Mouse (Mus musculus) E14TG2a.4 (cell line): Measurements from ENCODE around the gene Zfp90.
A peak's percentile ranks its signal among the peaks of the same experiment; 100 is the strongest.

ENCODE experiments used
- H3K27me3 ChIP-seq: 2 replicates; pipeline ENCODE4 v1.6.1; 2014; ENCODE audit warnings: low read length, control low read depth; ENCODE audit not compliant: insufficient read depth
- H3K36me3 ChIP-seq: 2 replicates; pipeline ENCODE4 v1.6.1; 2014; ENCODE audit warnings: low read length, control low read depth; ENCODE audit not compliant: insufficient read depth
- H3K4me1 ChIP-seq: replicated peaks from 2 replicates; pipeline ENCODE4 v1.6.1; 2014; ENCODE audit warnings: low read depth, low read length, control low read depth
- H3K4me3 ChIP-seq: replicated peaks from 2 replicates; pipeline ENCODE4 v1.5.1; 2014; ENCODE audit warnings: mild to moderate bottlenecking, low read length
- H3K9me3 ChIP-seq: 2 replicates; pipeline ENCODE4 v1.6.1; 2014; ENCODE audit warnings: low read length, control low read depth
- CTCF ChIP-seq: conservative IDR thresholded peaks from 2 replicates; pipeline ENCODE4 v1.5.1; 2014; ENCODE audit warnings: low read length
- NANOG ChIP-seq: IDR thresholded peaks from 2 replicates; pipeline ENCODE4 v1.6.1; 2014; ENCODE audit warnings: borderline replicate concordance, low read length, mixed read lengths
- POU5F1 ChIP-seq: IDR thresholded peaks from 2 replicates; pipeline ENCODE4 v1.6.1; 2014; ENCODE audit warnings: low read length, borderline replicate concordance

Gene Zfp90

DNA sequence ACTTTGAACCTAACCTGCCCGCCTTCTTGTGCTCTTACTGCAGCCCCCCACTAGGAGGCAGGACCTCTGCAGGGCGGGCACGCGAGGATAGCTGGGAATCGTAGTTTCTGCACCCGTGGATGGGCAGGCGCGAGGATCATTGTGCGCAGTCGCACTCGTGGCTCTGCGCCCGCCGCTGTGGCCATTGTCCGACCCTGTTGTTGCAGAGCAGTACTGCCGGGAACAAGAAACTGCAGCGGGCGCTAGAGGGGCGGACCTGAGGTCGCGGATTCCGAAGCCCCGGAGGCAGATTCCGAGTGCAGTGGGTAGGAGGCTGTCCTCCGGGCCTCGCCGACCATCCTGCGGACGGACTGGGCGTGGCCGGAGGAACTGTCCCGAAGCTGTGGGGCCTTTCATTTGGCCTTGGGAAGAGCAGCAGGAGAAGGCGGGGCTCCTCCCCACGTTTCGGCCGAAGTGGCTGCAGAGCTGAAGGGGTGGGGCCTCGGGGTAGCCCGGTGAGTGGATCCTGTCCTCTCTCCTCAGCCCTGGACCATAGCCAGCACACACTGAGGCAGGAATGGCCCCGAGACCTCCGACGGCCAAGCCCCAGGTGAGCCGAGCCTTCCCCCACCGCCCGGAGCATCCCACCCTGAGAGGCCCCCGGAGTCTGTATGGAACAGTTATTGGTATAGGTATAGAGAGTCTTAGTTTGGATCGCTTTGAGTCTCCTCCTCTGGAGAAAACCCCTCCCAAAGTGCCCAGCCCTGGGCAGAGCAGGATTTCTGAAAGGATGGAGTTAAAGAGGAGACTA, at the start of gene Zfp90:
Gene Zfp90, plus strand, starts transcription at position 146 of the 790 bp plus-strand sequence.
- peaks cover 9% of the 10 kb centered on the region for H3K27me3 ChIP-seq
- peaks cover 30% of the 10 kb centered on the region for H3K4me1 ChIP-seq
- peaks cover 19% of the 10 kb centered on the region for H3K36me3 ChIP-seq
- no peak for TF ChIP-seq NANOG
- TF ChIP-seq CTCF: peak; percentile 68
- TF ChIP-seq POU5F1: no peak
- peak within 1 kb of the TSS; percentile 92 for H3K4me3 ChIP-seq
- H3K9me3 ChIP-seq: no peaks in the 10 kb centered on the region

DNA sequence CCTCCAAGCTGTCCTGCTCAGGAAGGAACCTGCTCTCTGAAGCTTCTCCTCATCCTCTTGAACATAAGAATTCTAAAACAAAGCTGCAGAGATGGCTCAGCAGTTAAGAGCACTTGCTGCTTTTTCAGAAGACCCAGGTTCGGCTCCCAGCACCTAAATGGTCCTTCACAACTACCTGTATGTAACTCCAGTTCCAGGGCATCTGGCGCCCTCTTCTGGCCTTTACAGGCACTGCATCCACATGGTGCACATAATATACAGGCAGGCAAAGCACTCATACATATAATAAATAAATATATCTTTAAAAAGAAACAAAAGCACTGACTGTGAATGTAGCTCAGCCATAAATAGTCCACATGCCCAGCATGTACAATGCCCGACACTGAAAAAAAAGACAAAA, 46.6 kb upstream of the Zfp90 start:
- H3K9me3 ChIP-seq: no peaks in the 10 kb centered on the region
- TF ChIP-seq POU5F1: no peak
- no peak for TF ChIP-seq NANOG
- peak; percentile 93 for TF ChIP-seq CTCF
- no peaks in the 10 kb centered on the region for H3K36me3 ChIP-seq
- peaks cover 16% of the 10 kb centered on the region; the same call in 1 of the 2 replicates for H3K27me3 ChIP-seq
- no peak overlapping the region for H3K4me3 ChIP-seq
- H3K4me1 ChIP-seq: peaks cover 9% of the 10 kb centered on the region

DNA sequence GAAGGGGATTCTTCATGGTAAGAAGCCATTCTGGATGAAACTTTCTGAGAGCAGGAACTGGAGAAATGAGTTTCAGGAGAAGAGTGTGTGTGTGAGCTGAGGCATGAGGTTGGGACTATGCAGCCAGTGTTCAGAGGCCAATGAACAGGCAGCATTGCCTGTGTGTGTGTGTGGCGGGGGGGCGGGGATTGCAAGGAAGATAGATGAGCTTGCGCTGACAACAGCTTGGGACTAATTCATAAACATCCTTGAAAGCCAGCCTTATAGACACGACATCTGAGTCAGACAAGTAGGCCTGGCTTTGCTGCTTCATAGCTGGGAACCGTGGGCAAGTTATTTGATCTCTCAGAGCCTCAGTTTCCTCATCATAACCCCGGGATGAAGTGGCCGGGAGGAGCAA, 46.1 kb upstream of the Zfp90 start:
- no peaks in the 10 kb centered on the region for H3K9me3 ChIP-seq
- H3K4me1 ChIP-seq: peaks cover 8% of the 10 kb centered on the region
- no peaks in the 10 kb centered on the region for H3K36me3 ChIP-seq
- peaks cover 16% of the 10 kb centered on the region; the same call in 1 of the 2 replicates for H3K27me3 ChIP-seq
- no peak for TF ChIP-seq POU5F1
- TF ChIP-seq CTCF: no peak
- TF ChIP-seq NANOG: no peak
- no peak overlapping the region for H3K4me3 ChIP-seq

DNA sequence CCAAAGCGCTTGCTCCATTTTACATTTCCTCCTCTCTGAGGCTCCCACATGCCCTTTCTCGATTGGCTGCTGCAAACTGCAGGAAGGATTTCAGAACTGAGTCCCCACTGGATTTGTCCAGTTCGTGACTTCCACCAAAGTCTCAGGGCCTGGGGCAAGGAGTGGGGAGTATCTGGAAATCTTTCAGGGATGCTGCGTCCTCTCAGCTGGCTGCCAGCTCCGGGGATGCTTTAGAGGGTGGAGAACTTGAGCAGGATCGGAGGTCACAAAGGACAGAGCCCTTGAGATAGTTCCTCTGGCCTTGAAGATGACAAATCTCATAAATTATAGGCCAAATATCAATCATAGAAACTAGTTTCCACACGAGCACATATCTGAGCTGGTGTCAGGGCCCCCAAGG, 39.2 kb upstream of the Zfp90 start:
- TF ChIP-seq POU5F1: no peak
- no peak for TF ChIP-seq NANOG
- TF ChIP-seq CTCF: no peak
- H3K4me3 ChIP-seq: no peak overlapping the region
- no peaks in the 10 kb centered on the region for H3K4me1 ChIP-seq
- no peaks in the 10 kb centered on the region for H3K9me3 ChIP-seq
- no peaks in the 10 kb centered on the region for H3K36me3 ChIP-seq
- H3K27me3 ChIP-seq: peaks cover 6% of the 10 kb centered on the region; the same call in 1 of the 2 replicates

DNA sequence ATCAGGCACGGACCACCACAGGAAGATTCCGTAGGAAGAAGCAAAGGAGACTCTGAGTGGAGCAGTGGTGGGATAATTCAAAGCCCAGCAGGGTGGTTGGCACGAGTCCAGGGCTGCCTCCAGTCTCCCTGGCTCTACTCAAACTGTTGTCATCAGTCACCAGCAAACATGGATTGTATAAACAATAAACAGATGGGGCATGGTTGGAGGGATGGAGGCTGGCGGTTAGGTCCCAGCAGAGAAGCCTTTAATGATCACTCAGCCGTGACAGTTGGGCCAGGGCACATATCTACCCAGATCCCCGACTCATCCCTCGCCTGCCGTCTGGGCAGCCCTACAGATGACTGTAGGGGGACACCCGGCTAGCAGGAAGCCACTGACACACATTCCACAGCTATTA, 38.3 kb upstream of the Zfp90 start:
- Histone ChIP-seq H3K4me3 (no peak overlapping the region), H3K27me3 (peaks cover 6% of the 10 kb centered on the region; the same call in 1 of the 2 replicates), H3K4me1 (no peaks in the 10 kb centered on the region), H3K36me3 (no peaks in the 10 kb centered on the region), H3K9me3 (no peaks in the 10 kb centered on the region)
- TF ChIP-seq NANOG (no peak), CTCF (no peak), POU5F1 (no peak)

DNA sequence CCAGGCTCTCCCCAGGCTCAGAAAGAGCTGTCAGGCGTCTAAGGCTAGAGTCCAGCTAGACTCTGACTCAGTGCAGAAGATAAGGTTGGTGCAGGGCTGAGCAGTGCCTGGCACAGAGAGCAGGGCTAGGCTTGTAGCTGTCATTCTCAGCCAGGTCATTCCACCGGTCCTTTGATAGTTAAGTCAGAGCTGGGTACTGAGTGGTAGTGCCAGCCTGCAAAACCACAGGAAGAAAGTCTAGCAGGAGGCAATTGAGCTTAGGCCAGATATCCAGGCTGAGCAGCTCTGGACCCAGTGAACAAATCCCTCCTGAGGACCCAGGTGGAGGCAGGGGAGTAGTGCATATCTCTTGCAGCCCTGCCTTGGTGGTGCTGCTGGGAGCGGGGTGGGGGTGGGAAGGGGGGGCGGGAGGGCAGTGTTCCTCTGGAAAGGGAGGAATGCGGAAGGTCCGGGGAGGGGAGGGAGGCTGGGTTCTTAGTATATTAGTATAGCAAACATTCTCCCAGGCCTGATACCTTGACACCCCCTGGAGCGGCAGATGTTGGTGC, 36.6 kb upstream of the Zfp90 start:
- Histone ChIP-seq H3K9me3 (no peaks in the 10 kb centered on the region), H3K27me3 (peaks cover 10% of the 10 kb centered on the region; the same call in 1 of the 2 replicates), H3K36me3 (no peaks in the 10 kb centered on the region), H3K4me1 (no peaks in the 10 kb centered on the region), H3K4me3 (no peak overlapping the region)
- TF ChIP-seq CTCF: no peak
- TF ChIP-seq NANOG: no peak
- TF ChIP-seq POU5F1: no peak

DNA sequence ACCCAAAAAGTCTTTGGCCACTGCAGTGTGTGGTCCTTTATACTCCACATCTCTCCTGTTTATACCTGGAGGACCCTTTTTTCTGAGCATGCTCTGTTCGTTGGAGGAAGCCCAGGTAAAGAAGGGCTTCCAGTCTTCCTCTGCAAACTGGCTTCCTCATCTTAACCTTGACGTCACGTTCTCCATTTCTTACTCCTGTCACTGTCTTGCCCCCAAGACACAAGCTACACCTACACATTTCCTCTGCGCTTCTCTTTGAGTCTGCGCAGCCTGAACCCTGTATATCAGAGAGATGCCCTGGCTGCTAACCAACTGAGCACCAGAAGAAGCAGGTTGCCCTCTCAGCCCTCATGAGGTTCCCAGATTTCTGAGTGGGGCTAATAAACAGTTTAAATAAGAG, 35.8 kb upstream of the Zfp90 start:
- Histone ChIP-seq H3K4me1 (no peaks in the 10 kb centered on the region), H3K4me3 (no peak overlapping the region), H3K27me3 (peaks cover 17% of the 10 kb centered on the region; the same call in 1 of the 2 replicates), H3K36me3 (no peaks in the 10 kb centered on the region), H3K9me3 (no peaks in the 10 kb centered on the region)
- no peak for TF ChIP-seq POU5F1
- TF ChIP-seq NANOG: no peak
- no peak for TF ChIP-seq CTCF

DNA sequence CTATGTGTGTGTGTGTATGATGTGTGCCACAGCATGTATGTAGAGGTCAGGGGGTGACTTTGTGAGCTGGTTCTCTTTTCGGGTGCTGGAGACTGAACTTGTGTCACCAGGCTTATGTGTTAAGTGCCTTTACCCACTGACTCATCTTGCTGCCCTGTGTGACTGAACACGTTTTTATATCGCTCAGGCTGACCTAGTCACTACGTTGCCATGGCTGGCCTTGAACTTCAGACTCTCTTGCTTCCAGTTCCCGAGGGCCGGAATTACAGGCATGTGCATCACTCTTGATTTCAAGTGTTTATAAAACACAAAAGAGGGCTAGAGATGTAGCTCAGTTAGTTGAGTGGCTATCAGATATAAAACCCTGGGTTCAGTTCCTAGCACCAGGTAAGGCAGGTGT, 34.1 kb upstream of the Zfp90 start:
- TF ChIP-seq CTCF: no peak
- no peak for TF ChIP-seq NANOG
- TF ChIP-seq POU5F1: no peak
- Histone ChIP-seq H3K36me3 (no peaks in the 10 kb centered on the region), H3K4me1 (no peaks in the 10 kb centered on the region)

DNA sequence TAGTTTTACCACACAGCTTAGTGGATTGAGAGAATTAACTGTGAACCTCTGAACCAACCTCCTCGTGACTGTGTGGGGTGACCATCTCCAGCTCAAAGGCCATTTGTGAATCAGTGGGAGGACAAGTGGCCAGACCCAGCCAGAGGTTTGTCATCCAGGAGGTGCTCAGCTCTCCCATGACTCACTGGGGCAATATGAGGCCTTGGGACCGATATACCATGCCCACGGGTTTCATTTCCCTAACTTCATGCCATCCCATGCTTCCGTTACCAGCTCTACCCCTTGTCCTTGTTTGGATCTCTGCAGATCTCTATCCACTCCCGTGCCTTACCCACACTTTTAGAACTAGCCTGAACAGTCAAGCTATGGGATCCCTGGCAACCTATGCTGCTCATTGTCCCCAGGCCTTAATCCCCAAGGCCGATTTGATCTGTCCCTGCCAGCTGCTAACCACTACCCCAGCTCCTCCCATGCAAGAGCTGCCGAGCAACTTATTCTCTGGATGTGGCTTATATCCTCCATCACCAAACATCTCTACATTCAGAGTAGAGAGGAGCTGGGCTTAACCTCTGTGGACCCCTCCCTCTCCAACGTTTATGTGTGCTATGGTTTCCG, 27.2 kb upstream of the Zfp90 start:
- H3K36me3 ChIP-seq: no peaks in the 10 kb centered on the region
- H3K27me3 ChIP-seq: peaks cover 28% of the 10 kb centered on the region
- no peaks in the 10 kb centered on the region for H3K9me3 ChIP-seq
- H3K4me3 ChIP-seq: no peak overlapping the region
- H3K4me1 ChIP-seq: no peaks in the 10 kb centered on the region
- TF ChIP-seq NANOG (no peak), POU5F1 (no peak), CTCF (no peak)

More for the DNA sequence above, 34.1 kb upstream of the Zfp90 start:
- H3K27me3 ChIP-seq: peaks cover 19% of the 10 kb centered on the region; the same call in 1 of the 2 replicates
- no peaks in the 10 kb centered on the region for H3K9me3 ChIP-seq
- no peak overlapping the region for H3K4me3 ChIP-seq
